Mouse (Mus musculus) Muller cell, postnatal 12 days (primary cell): Measurements from ENCODE around the gene Acsl1.

ENCODE experiments used
- DNase-seq: peaks from one replicate; pipeline ENCODE4 v3.0.0-alpha.2; 2015; ENCODE audit errors: inconsistent ontology term

Acsl1 gene

DNA sequence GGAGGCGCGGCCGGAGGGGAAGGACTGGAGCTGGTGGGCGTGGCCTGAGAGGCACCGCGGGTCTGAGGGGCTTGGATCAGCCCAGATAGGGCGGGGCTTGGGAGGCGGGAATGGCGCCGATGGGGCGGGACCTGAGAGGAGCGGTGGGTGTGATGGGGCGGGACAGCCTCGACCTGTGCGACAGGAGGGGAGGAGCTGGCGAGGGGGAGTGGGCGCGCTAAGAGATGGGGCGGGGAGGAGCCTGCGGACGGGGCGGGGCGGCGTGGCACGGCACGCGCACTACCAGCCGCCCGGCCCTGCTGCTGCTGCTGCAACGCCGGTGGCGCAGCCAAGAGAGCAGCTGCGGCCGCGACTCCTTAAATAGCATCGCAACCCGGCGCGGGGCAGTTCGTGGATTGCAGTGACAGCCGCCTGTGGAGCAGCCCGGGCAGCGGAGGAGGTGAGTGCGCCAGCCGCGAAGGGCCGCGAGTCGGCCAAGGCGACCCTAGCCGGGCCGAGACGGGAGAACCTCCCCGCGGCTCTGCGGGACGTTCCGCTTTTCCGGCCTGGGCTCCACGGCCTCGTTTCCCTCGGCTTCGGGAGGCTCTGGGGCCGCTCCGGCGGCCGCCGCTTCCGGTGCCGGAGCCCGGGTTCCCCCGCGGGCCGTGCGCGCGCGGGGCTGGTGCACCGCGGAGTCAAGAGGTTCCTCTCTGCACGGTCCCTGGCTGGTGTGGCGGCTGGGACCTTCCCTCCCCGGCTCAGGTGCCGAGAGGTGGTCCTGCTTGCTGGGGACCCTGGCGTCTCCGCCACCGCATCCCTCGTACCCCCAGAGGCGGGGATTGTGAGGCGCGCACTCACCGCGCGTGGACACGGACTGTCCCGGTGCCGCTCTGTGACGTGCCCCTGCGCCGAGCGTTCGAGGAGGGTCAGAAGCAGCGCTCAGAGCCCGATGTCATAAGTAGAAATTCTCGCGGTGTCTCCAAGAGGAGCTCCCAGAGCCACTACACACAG, at the start of gene Acsl1:
Acsl1 (plus strand) TSS at position 246 of the 990 bp plus-strand sequence.
- peak; percentile 99 for DNase-seq

DNA sequence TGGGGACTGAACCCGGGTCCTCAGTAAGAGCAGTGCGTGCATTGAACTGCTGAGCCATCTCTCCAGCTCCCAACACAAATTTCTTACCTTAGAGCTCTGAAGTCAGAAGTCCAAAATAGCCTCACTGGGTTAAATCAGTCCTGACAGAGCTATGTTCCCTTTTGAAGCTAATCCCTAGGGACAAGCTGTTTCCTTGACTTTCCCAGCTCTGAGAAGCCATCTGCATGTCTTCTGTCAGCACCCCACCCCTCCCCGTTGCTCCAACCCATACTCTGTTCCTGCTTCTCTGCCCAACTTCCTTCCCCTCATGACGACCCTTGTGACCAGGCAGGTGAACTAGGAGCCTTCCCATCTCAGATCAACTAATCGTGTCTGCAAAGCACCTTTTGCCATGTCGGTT, 49.3 kb upstream of the Acsl1 start:
- no peak for DNase-seq

DNA sequence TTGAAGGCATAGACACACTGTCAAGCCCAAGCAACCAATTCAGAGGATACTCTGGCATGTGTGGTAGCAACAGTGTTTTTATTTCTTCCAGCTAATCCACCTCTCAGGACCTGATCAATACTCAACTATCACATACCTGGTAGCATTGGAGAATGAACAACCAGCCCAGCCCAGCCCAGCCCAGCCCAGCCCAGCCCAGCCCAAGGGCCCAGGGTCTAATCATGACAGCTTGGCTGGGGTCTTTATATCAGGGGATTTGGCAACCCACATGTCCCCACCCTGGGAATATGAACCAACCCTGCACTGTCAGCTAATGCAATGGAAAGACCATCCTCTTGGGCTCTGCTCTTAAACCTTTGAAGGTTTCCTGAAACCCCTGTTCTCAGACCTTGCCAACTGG, 42.9 kb upstream of the Acsl1 start:
- no peak for DNase-seq

DNA sequence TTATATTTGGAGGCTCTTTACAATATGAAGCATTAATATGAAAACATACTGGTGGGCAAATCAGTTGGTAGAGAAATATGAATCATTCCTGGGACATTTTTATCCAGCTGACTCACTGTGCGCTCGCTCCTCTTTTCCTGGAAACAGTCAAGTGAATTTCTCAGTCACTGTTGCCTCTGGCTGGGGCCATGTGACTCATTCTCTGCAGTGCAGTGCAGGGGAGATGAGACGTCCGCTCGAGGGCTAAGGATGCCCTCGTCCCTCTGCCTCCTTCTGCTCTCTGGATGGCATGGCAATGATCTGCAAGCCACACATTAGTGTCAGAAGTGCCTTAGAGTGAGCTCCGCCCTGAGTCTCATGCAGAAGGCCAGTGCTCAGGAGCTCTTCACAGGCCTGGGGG, 41.0 kb upstream of the Acsl1 start:
- peak; percentile 69 for DNase-seq

DNA sequence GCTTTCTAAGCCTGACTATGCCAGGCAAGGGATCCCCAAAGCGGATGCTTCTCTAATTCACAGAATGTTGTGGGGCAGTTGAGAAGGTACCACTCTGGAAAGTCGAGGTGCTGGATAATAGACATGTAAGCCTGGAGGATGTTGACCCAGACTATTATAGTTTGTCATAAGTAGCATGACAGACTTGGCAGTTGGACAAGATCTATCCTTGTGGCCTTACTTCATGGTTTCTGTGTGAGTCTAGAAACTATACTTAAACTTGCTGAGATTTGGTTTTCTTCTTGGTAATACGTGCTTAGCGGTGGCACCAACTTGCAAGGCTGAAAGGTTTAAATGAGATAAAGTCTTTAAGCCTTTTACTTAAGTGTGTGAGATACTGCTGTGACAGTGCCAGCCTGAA, 38.9 kb upstream of the Acsl1 start:
- no peak for DNase-seq

DNA sequence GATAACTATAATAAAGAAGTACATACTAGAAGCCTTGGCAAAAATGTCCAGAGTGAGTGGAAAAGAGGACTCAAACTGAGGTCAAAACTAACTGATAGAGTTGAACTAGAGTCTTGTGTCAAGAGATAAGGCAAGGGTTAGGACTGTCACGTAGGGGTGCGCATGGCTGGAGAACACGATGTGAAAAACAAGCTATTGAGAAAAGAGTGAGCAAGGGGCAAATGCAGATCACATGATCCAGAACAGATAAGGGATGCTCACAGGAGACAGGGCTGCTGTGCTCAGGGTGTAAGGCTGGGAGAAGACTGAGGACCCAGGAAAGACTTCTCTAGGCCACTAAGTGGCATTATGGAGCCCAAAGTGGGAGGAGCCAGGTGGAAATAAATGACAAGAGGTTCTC, 38.3 kb upstream of the Acsl1 start:
- no peak for DNase-seq

DNA sequence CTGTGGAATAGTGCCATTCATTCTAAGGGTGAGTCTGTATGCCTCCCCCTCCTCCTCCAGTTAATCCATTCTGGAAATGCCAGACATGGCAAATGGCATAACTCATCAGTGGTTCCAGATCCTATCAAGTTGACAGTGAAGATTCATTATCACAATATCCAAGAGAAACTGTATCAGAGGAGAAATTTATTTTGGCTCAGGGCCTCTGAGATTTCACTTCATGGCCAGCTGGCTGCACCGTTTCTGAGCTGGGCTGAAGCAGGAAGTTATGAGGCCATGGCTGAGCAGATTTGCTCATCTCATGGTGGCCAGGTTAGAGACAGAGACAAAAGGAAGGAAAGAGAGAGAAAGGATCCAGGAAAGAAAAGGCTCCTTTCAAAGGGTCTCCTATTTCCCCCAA, 37.2 kb upstream of the Acsl1 start:
- no peak for DNase-seq

DNA sequence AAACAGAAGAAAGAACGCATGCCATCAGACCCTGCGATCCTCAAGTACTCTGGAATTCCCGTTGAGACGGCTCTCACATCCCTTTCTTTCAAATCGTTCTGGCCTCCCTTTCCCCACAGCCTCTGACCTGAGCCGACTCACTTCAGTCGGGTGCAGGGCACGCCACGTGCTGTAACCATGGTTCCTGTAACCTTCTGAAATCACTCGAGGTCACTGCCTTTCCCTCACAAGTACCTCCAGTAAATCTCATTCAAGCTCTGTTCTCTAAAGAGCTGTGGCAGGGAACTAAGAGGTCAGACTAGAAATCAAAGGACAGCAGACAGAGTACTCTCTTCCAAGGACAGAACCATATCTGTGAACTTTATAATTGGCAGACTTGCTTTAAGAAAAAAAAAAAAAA, 32.3 kb upstream of the Acsl1 start:
- no peak for DNase-seq

DNA sequence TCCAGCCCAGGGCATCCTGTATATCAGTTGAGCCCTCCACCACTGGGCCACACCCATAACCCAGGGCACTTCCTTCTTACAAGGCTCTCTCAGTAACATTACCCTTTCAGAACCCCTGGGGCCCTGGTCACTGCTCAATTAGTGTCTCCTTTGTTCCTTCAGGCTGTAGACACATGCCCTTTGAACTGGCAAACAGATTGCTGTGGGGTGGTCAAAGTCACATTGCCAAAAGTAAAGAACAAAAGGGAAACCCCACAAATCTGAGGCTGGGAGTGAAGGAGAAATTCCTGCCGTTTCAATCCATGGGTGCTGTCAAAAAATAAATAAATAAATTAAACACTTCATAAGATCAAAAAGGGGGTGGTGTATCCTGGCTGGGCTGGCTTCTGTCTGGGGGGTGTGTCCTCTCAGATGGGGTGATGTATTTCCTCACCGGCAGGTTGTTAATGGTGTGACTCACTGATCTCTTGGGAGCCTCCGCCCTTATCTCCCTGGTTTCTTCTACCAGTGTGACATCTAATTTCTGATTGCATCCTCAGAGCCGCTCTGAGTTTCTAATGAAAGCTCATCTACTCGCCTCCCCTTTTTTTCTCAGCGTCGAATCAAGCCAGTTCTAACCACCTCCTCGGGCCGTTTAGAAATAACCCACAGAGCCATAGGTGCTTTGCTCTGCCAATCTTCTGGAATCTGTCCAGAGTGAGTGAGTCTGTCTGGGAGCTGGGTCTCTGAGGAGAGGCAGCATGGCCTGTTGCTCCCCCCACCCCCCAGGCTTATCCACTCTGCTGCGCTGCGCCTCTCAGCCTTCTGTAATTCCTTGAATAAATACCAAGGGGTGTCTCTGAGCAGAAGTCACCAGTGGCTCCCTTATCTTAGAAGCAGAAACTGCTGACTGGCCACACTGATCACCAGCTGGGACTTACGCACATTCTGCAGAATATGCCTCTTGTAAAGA, 24.6 kb upstream of the Acsl1 start:
- DNase-seq = no peak

DNA sequence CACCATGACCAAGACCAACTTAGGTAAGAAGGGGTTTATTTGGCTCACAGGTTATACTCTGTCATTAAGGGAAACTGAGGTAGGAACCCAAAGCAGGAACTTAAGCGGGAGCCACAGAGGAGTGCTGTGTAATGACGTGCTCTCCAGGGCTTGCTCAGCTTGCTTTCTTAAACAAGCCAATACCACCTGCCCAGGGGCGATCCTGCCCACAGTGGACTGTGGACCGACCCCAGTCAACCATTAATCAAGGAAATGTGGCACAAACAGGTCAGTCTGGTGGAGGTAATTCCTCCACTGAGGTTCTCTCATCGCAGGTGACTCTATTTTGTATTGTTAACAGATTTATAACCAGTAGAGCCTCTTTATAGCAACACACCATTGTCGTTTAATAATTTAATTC, 23.5 kb upstream of the Acsl1 start:
- DNase-seq = no peak

DNA sequence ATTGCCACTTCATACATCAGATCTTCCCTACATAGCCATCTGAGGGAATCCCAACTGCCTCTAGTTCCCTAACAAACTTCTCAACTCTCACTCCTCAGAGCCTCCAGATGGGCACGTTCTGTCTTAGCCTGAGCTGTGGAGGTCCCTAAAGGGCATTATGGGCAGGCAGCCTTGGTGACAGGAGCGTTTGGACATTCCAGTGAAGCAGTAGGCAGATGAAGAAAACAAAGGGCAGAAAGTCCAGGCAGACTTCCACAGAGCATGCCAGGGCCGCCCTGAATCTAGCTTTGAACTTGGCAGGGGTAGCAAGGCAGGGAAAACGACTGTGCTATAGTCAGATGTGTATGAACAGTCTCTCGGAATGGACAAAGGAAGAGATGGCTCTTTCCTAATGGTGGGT, 22.2 kb upstream of the Acsl1 start:
- DNase-seq = no peak

DNA sequence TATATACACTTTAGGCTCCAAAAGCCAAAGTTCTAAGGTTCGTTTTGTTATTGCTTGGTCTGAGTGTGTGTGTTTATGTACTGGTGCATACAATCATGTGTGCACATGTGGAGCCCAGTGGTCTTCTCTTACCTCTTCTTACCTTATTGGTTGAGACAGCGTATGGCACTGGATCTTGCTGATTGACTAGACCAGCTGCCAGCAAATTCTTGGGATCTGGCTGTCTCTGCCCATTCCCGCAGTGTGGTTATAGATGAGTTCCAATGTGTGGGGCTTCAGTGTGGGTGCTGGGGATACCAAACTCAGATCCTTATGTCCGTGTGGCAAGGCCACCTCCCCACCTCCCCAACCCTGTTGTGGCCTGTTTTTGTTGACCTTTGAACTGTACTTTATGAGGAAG, 21.8 kb upstream of the Acsl1 start:
- no peak for DNase-seq

DNA sequence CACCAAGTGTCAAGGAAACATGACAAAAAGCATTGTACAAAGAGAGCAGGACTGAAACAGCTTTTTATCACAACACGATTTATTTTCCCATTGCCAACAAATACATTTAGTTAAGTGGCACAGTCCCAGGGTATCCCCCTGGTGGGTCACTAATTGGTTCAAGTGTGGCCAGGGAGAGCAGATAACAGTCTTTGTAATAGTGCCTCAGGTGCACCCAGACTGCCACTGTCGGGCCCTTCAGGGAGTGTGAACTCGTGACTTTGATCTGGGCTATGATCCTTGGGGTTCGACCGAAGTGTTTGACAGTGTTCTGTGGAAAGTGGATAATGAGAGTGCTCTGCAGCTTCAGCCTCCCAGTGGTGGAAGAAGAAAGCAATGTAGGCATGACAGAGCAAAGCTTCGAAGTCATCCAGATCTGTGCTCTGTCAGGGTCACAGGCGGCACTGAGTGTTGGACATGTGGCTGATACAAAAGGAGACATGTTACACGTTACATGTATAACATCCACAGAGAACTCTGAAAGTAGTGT, 21.1 kb upstream of the Acsl1 start:
- no peak for DNase-seq

DNA sequence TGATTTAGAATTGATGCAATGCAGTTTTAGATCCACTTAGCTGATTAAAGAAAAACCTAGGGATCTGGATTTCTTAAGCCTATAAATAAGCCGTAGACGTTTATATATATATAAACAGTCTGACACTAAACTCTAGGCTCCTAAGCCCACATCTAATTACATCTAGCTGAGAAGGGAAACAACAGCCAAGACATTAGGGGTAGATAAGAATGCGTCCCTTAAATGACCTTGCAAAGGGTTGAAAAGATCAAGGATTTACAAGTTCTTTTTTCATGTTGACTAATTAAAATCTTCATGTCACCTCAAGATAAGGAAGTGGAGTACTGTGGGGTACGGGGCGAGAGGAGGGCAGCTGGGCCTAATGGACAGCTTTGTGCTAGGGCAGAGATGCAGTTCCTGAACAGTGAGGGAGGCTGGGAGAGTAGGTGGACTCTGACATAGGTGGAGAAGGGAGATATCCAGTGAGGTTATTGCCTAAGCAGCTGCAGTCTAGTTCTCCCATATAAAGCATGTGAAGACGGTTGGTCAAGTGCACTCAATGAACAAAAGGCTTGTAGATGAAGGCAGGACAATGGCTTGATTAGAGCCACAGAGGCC, 12.5 kb upstream of the Acsl1 start:
- DNase-seq = no peak

DNA sequence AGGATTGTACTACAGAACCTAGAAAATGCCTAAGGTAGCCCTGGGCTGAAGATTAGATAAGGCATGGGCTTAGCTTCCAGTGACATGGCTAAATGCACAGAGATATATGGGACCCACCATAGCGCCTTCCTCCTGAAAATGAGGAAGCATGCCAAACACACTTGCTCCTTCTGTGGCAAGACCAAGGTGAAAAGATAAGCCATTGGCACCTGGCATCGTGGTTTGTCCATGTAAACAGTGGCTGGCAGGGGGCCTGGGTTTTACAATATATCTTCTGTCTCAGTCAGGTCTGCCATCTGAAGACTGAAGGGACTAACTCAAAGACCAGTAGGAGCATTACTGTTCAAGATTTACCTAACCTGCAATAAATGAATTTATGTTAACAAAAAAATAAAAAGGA, 2.4 kb upstream of the Acsl1 start:
- DNase-seq = no peak

DNA sequence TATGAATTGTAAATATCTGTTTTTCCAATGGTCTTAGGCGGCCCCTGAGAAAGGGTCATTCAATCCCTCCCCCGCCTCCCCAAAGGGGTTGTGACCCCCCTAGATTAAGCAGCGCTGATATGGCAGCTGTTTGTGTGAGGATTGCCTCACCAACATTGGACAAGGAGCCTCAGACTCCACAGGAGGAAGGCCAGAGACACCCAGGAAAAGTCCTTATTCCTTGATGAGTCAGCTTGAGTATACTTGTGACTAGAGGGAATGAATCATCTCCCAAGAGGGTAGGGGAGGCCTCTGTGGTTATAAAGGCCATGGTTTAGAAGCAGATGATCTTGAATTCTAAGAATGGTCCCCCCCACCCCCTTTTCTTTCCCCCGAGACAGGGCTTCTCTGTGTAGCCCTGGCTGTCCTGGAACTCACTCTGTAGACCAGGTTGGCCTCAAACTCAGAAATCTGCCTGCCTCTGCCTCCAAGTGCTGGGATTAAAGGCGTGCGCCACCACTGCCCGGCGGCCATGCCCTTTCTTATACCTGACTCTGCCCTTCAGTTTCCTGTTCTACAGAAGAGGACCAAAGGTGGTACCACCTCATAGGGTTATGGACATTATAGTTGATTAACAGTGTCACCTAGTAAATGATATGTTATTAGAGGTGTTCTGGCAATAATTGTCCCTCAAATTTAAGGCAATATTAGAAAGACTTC, 1.6 kb upstream of the Acsl1 start:
- DNase-seq = no peak

DNA sequence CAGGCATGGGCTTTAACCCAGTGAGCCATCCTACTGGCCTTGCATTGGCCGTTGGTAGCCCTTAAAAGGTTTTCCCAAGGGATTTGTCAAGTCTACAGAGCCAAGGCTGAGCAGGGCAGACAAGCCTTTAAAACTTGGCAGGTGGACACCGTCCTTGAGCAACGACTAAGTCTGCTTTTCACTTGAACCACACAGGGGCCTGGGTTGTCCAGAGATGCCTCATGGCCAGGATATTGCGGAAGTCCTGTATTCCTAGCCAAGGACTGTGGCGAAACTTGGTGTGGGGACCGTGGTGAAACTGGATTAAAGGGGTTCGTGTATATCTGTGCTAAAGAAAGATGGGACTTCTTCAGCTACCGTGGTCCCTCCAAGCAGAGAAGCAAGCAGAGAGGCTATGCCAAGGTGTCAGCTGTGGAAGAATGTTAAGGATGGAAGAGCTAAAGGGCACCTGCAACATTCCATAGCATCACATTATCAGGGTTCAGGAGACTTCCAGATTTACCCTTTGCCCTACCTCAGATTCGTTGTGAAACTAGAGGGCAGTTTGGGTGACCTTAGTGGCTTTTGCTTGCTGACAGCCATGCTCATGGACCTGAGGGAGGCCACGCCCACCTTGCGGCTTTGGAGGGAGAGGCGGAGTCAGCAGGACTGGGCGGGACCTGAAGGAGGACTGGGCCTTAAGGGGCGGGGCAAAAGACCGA, 596 bp upstream of the Acsl1 start:
- no peak for DNase-seq

DNA sequence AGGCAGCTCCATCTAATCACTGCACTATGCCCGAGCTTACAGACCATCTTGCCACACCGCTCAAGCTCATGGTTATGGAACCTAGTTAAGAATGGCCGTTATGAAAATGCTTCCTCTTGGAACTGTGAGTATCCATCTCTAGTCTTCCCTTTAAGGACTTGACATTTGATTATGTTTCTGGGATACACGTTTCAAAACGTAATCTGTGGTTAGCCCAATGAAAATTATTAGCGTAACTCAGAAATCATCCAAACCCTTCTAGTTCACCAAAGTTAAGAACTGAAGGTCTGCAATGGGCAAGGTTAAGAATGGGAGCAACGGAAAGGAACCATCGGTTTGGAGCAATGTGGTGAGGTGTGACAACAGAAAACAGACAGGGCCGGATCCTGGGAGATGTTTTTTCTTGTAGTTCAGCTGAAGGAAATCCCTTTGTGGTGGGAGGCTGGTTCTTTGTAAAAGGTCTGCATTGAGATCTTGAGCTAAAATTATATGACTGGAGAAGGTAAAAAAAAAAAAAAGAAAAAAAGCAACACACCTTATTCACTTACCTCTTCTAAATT, 1.2 kb downstream of the Acsl1 start:
- no peak for DNase-seq

DNA sequence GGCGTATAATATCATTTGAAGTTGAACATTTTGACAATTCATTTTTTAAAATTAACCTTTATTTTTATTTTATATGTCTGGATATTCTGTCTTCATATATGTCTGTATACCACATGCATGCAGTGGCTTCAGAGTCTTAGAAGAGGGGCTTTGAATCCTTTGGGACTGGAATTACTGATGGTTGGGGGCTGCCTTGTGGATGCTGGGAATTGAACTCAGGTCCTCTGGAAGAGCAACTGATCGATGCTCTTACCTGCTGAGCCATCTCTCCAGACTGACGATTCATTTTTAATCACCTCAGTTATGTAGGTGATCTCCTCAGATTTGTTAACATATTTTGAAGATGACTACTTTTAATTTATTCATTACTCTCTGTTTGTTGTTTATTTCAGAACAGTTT, 3.3 kb downstream of the Acsl1 start:
- no peak for DNase-seq

DNA sequence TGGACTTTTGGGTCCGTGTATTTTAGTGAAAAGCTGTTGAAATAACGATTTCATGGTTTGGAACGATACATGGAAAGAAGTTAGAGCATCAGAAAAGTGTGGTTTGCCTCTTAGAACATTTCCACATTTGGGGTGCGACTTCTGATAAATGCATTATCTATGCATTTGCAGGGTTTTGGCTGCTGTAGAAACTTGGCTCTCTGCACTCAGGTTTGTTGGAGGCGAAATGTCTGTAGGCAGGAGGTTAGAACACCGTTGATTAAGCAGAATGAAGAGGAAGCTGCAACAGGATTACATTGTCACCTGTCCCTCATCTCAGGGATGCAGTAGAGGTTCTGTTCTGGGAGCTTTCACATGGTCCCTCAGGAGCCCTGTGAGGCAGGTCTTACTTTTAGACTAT, 3.8 kb downstream of the Acsl1 start:
- no peak for DNase-seq
